Mouse (Mus musculus) B cell, adult 2 months (primary cell): ENCODE results near the gene Cryl1.

Experiments
- DNase-seq, 2 experiments: peaks; one replicate each; pipeline ENCODE4 v3.0.0; 2022

Cryl1 gene

DNA sequence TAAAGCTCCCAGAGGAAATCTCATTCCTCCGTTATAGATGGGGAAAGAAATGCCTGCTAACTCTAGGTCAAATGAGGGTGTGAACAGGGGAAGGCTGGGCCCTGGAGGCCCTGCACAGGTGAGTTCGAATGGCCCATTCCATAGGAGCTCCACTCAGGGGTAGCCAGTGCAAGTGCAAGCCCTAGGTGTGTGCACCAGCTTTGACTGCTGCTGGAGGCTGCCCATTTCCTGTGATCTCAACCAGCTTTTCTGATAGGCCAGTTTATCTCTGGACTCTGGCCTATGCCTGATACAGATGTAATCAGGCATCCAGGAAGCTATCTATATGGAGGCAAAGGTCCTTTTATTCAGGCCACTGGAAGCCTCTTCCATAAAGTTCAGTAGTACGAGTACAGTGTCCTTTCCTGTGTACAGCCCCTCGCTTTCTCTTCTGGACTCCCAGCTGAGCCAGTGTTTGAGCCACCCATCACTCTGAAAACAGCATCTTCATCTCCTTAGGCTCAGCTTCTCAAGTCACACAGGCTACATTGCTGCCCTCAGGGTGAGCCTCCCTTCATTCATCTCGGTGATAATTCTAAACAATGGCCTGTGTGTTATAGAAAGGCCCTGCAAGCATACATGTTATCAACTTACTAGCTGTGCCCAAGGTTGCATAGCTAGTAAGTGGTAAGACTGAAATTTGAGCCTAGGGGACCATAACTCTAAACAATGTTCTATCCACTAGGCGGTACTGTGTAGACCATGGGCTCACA is 167.9 kb downstream of the Cryl1 start:
- DNase-seq = no peak
